ENCODE assay signal across 7 mouse cellular contexts in genomic region chr5:16553304-16554047, GRCm38 (mm10). TPM values are rescaled to one million over a fixed set of nuclear protein-coding genes. Genes with fewer than 3 reads are reported as not detected.
DNase-seq lines count a peak whose midpoint lies in the region; ATAC-seq lines count a peak whose summit lies in the region.

Hgf (plus strand) TSS chr5:16553495.

- peaks cover 10% of the 10 kb centered on the region; the same call in 1 of the 2 replicates for H3K4me1 ChIP-seq in intestine, embryonic 15.5 days (replicated peaks)
- peaks cover 7% of the 10 kb centered on the region; the same call in 1 of the 2 replicates for H3K4me1 ChIP-seq in limb, embryonic 12.5 days (replicated peaks)

- WGBS in intestine, embryonic 15.5 days = 1% methylated on average over 16 of the region's 16 CpGs
- 6% methylated on average over 16 of the region's 16 CpGs for WGBS in limb, embryonic 12.5 days

- DNase-seq in adrenal gland, adult 8-10 months = peak; percentile 17
- DNase-seq in embryo, embryonic 11.5 days (ENCODE audit: low read depth, low spot score) = peak; percentile 35
- DNase-seq in gastrocnemius, postnatal 4 days (ENCODE audit: low spot score in 2 of 2) = peak; percentile 25 to 65
- DNase-seq in mesoderm, embryonic 11.5 days (ENCODE audit: low read depth, low spot score) = peak; percentile 62
- peak; percentile 48 for DNase-seq in right cerebral cortex, postnatal 4 days

- peak within 1 kb of the TSS; percentile 55 for H3K27ac ChIP-seq in intestine, embryonic 15.5 days
- H3K27ac ChIP-seq in limb, embryonic 12.5 days = peak within 1 kb of the TSS; percentile 59

- ATAC-seq in intestine, embryonic 15.5 days = peak; percentile 91
- peak; percentile 83 for ATAC-seq in limb, embryonic 12.5 days (ENCODE audit: insufficient number of reproducible peaks, insufficient read depth, low FRiP score, low TSS enrichment, low read depth)

- H3K27me3 ChIP-seq in intestine, embryonic 15.5 days (replicated peaks) = no peaks in the 10 kb centered on the region
- no peaks in the 10 kb centered on the region for H3K27me3 ChIP-seq in limb, embryonic 12.5 days

- no peaks in the 10 kb centered on the region for H3K36me3 ChIP-seq in intestine, embryonic 15.5 days
- H3K36me3 ChIP-seq in limb, embryonic 12.5 days = no peaks in the 10 kb centered on the region

- peak within 1 kb of the TSS; percentile 33 for H3K4me3 ChIP-seq in intestine, embryonic 15.5 days (replicated peaks)
- peak within 1 kb of the TSS; percentile 37 for H3K4me3 ChIP-seq in limb, embryonic 12.5 days (replicated peaks)

- peak within 1 kb of the TSS; percentile 68 for H3K4me2 ChIP-seq in intestine, embryonic 15.5 days (replicated peaks)
- peak within 1 kb of the TSS; percentile 59 for H3K4me2 ChIP-seq in limb, embryonic 12.5 days

- no peaks in the 10 kb centered on the region for H3K9me3 ChIP-seq in intestine, embryonic 15.5 days
- H3K9me3 ChIP-seq in limb, embryonic 12.5 days = no peaks in the 10 kb centered on the region

- H3K9ac ChIP-seq in intestine, embryonic 15.5 days = peak within 1 kb of the TSS; percentile 20
- H3K9ac ChIP-seq in limb, embryonic 12.5 days (replicated peaks) = peak within 1 kb of the TSS; percentile 44

RNA-seq across cellular contexts. Expression of gene Hgf, which starts in this region (rescaled TPM):
- 1 to 10 TPM; 2.8 to 7.7 (median 5.5) TPM for total RNA-seq in adrenal gland, adult 8-10 months (2022)
- total RNA-seq in gastrocnemius, postnatal 4 days (2021) = 1 to 10 TPM; 2.9 to 3.3 TPM
- 4.5 TPM in 2 replicates for polyA plus RNA-seq in intestine, embryonic 15.5 days (2015; fragmentation: Nextera tagmentation; extraction: Ambion mirVana)
- 6.4 and 7.6 TPM in 2 replicates for polyA plus RNA-seq in limb, embryonic 12.5 days (2016; fragmentation: Nextera tagmentation; extraction: Ambion mirVana)

Comparison
In these comparisons a context has a peak if more than half of its experiments do, and no peak if none do; other contexts are left out.
1. Peak in every context shown above with its lines: DNase-seq, ATAC-seq, H3K4me3 ChIP-seq and H3K27ac ChIP-seq.